Mouse (Mus musculus): ENCODE measurements at regions not wholly inside any gene's neighbourhood (a gene's known extent, or its start where the extent isn't known, plus 50 kb on each side); places are given as distances from the start of the nearest gene placed in this dataset.

- no peaks in the 10 kb centered on the region for H3K9me3 ChIP-seq
- H3K4me1 ChIP-seq, result peaks cover 10% of the 10 kb centered on the region
- H3K4me3 ChIP-seq, result no peak overlapping the region
- H3K9ac ChIP-seq (replicated peaks), result no peak overlapping the region
- H3K27me3 ChIP-seq, result no peaks in the 10 kb centered on the region
- H3K27ac ChIP-seq (replicated peaks), result peak overlapping the region; percentile 36; the same call in 1 of the 2 replicates
- no peak overlapping the region for H3K4me2 ChIP-seq (replicated peaks)
- WGBS, result 62% methylated on average over 12 of the region's 12 CpGs
- ATAC-seq (ENCODE audit: low FRiP score, low read depth), result peak; percentile 54; the same call in 1 of the 2 replicates
- no peaks in the 10 kb centered on the region for H3K36me3 ChIP-seq
These were observed 182.8 kb upstream of the Id4 start for GRCm38 (mm10) chr13:48078214-48078613.

DNA sequence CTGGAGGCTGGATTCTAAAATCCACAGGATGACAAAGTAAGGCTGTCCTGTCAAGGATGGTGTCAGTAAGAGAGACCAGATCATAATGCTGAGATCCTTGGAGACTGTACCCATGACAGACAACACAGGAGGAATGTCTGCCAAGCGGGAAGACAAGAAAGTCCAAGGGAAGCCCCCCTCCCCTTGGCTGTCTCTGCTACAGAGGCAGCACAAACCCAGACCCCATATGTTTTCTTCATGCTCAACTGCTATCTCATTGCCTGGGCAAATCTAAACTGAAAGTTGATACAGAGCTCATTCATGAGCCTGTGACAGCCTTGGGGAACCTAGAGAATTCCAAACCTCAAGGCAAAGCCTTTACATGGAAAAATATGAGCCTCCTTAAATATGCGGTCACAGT is 177.7 kb upstream of the Id4 start:
- H3K9me3 ChIP-seq, result no peaks in the 10 kb centered on the region
- 85% methylated on average over 2 of the region's 2 CpGs for WGBS
- H3K4me3 ChIP-seq, result no peak overlapping the region
- no peak overlapping the region for H3K4me2 ChIP-seq (replicated peaks)
- H3K27me3 ChIP-seq, result no peaks in the 10 kb centered on the region
- no peak overlapping the region for H3K27ac ChIP-seq (replicated peaks)
- no peak for ATAC-seq (ENCODE audit: low FRiP score, low read depth)
- H3K4me1 ChIP-seq, result 0 out of 2 replicates have a peak, but pooled peaks cover 2% of the 10 kb centered on the region
- no peak overlapping the region for H3K9ac ChIP-seq (replicated peaks)
- H3K36me3 ChIP-seq, result no peaks in the 10 kb centered on the region

DNA sequence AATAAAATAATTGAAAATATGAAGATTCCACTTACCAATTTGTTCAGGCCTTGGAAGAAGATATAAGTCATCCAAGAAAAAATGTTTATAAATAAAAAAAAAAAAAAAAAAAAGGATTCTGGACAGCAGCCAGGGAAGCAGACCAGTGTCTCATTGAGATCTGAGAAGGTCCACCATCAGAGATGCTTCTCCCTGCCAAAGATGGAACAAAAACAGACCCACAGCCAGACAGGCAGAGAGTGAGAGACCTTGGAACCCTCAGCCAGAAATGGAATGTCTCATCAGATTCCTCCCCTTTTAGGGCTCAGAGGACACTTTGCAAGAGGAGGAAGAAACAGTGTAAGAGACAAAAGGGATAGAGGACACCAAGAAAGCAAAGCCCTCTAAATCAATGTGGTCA is 177.2 kb upstream of the Id4 start:
- no peaks in the 10 kb centered on the region for H3K9me3 ChIP-seq
- no peak for ATAC-seq (ENCODE audit: low FRiP score, low read depth)
- no peaks in the 10 kb centered on the region for H3K36me3 ChIP-seq

GRCm38 (mm10) chr13:48094275-48095035 is 166.6 kb upstream of the Id4 start:
- Histone ChIP-seq H3K27me3 (peaks cover 8% of the 10 kb centered on the region; the same call in 1 of the 2 replicates), H3K9me3 (no peaks in the 10 kb centered on the region), H3K4me3 (no peak overlapping the region), H3K4me1 (peaks cover 8% of the 10 kb centered on the region; the same call in 1 of the 2 replicates), H3K4me2 (replicated peaks) (no peak overlapping the region), H3K27ac (replicated peaks) (no peak overlapping the region), H3K9ac (replicated peaks) (no peak overlapping the region), H3K36me3 (no peaks in the 10 kb centered on the region)
- no peak for ATAC-seq (ENCODE audit: low FRiP score, low read depth)
- WGBS, result 44% methylated on average over 16 of the region's 16 CpGs

More for the DNA sequence above, 177.2 kb upstream of the Id4 start:
- Histone ChIP-seq H3K4me1 (no peaks in the 10 kb centered on the region), H3K4me3 (no peak overlapping the region), H3K9ac (replicated peaks) (no peak overlapping the region), H3K4me2 (replicated peaks) (no peak overlapping the region), H3K27ac (replicated peaks) (no peak overlapping the region), H3K27me3 (no peaks in the 10 kb centered on the region)

GRCm38 (mm10) chr13:48102156-48102555 is 158.9 kb upstream of the Id4 start:
- Histone ChIP-seq H3K4me3 (no peak overlapping the region), H3K9me3 (no peaks in the 10 kb centered on the region), H3K9ac (replicated peaks) (no peak overlapping the region), H3K4me2 (replicated peaks) (no peak overlapping the region), H3K4me1 (peaks cover 39% of the 10 kb centered on the region), H3K27ac (replicated peaks) (0 out of 2 replicates have a peak overlapping the region, but pooled peaks have one; percentile 35), H3K27me3 (peaks cover 20% of the 10 kb centered on the region), H3K36me3 (no peaks in the 10 kb centered on the region)
- ATAC-seq (ENCODE audit: low FRiP score, low read depth), result no peak
- WGBS, result 73% methylated on average over 8 of the region's 8 CpGs

- H3K4me2 ChIP-seq (replicated peaks), result no peak overlapping the region
- no peak overlapping the region for H3K9ac ChIP-seq (replicated peaks)
- 0 out of 2 replicates have a peak overlapping the region, but pooled peaks have one; percentile 35 for H3K27ac ChIP-seq (replicated peaks)
- H3K27me3 ChIP-seq, result peaks cover 18% of the 10 kb centered on the region
- no peaks in the 10 kb centered on the region for H3K9me3 ChIP-seq
- no peak for ATAC-seq (ENCODE audit: low FRiP score, low read depth)
- no peak overlapping the region for H3K4me3 ChIP-seq
- H3K4me1 ChIP-seq, result peaks cover 38% of the 10 kb centered on the region
- H3K36me3 ChIP-seq, result no peaks in the 10 kb centered on the region
- WGBS, result 52% methylated on average over 7 of the region's 7 CpGs
These were observed 158.5 kb upstream of the Id4 start for GRCm38 (mm10) chr13:48102576-48102975.

- H3K27ac ChIP-seq (replicated peaks), result no peak overlapping the region
- no peak overlapping the region for H3K9ac ChIP-seq (replicated peaks)
- WGBS, result 82% methylated on average over 6 of the region's 6 CpGs
- peaks cover 12% of the 10 kb centered on the region for H3K27me3 ChIP-seq
- H3K9me3 ChIP-seq, result no peaks in the 10 kb centered on the region
- H3K4me1 ChIP-seq, result peaks cover 33% of the 10 kb centered on the region
- no peak overlapping the region for H3K4me3 ChIP-seq
- H3K36me3 ChIP-seq, result no peaks in the 10 kb centered on the region
- no peak for ATAC-seq (ENCODE audit: low FRiP score, low read depth)
- no peak overlapping the region for H3K4me2 ChIP-seq (replicated peaks)
These were observed 156.3 kb upstream of the Id4 start for GRCm38 (mm10) chr13:48104766-48105165.

GRCm38 (mm10) chr13:48106946-48107345 is 154.1 kb upstream of the Id4 start:
- H3K4me1 ChIP-seq, result peaks cover 33% of the 10 kb centered on the region
- no peaks in the 10 kb centered on the region for H3K9me3 ChIP-seq
- H3K4me2 ChIP-seq (replicated peaks), result no peak overlapping the region
- no peaks in the 10 kb centered on the region for H3K36me3 ChIP-seq
- H3K9ac ChIP-seq (replicated peaks), result no peak overlapping the region
- H3K27ac ChIP-seq (replicated peaks), result no peak overlapping the region
- 46% methylated on average over 5 of the region's 5 CpGs for WGBS
- ATAC-seq (ENCODE audit: low FRiP score, low read depth), result no peak
- H3K27me3 ChIP-seq, result peaks cover 15% of the 10 kb centered on the region
- H3K4me3 ChIP-seq, result no peak overlapping the region

DNA sequence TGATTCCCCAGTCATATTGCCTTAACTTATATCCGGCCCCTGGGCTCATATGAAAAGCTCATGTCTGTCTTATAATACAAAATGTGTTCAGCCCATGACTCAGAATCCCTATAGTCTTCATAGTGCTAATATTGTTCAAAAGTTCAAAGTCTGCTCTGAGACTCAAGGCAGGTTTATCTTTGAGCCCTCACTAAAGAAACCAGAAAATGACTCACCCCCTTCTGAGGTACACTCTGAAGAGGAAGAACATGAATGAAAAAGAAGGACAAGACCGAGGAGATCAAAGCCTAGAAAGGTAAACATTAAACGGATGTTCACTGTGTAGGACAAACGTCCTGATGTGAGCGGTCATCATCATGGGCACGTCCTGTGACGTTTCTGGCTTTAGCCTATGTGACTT is 145.1 kb upstream of the Id4 start:
- no peaks in the 10 kb centered on the region; the same call in 1 of the 2 replicates for H3K9me3 ChIP-seq
- H3K27me3 ChIP-seq, result no peaks in the 10 kb centered on the region
- no peaks in the 10 kb centered on the region for H3K36me3 ChIP-seq
- ATAC-seq (ENCODE audit: low FRiP score, low read depth), result no peak
- no peaks in the 10 kb centered on the region for H3K4me1 ChIP-seq
- no peak overlapping the region for H3K4me2 ChIP-seq (replicated peaks)
- no peak overlapping the region for H3K9ac ChIP-seq (replicated peaks)
- no peak overlapping the region for H3K4me3 ChIP-seq
- H3K27ac ChIP-seq (replicated peaks), result no peak overlapping the region
- 88% methylated on average over 7 of the region's 7 CpGs for WGBS

DNA sequence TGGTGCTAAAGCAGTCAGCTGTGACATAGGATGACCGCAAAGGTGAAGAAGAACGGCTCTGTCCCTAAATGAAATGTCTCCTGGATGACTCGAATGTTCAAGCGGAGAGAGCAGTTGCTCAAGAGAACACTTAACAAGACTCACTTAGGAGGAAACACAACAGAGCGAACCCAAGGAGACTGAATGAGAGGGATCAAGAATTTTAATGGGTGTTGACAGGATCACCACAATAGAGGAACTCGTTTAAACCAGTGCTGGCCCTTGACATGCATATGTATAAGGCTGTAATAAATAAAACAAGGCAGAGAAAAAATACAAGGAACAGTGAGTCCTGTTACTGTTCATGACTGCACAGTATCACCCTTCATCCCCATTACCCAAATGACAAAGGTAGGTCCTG is 134.4 kb upstream of the Id4 start:
- Histone ChIP-seq H3K27me3 (no peaks in the 10 kb centered on the region), H3K4me3 (no peak overlapping the region), H3K4me2 (replicated peaks) (no peak overlapping the region), H3K9ac (replicated peaks) (no peak overlapping the region), H3K36me3 (no peaks in the 10 kb centered on the region), H3K27ac (replicated peaks) (no peak overlapping the region), H3K4me1 (peaks cover 37% of the 10 kb centered on the region), H3K9me3 (no peaks in the 10 kb centered on the region)
- WGBS, result 55% methylated on average over 6 of the region's 6 CpGs
- ATAC-seq (ENCODE audit: low FRiP score, low read depth), result no peak

DNA sequence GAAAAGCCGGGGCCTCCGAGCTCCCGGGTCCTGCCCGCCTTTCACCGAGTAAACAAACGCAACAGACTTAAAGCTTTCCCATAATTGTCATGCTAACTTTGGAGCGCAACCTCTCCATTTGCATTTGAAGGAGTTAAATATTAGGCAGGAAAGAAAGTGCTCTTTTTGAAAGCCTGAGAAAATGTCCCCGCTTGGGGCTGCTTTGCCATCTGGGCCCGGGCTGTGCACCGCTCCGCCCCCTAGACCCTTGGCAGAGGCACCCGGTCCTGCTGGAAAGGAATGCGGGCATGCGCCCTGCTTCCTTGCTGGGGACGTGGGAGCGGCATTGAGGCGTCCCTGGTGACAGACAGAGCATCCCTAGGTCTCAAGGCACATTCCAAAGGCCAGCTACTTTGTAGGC is 130.3 kb upstream of the Id4 start:
- Histone ChIP-seq H3K36me3 (no peaks in the 10 kb centered on the region), H3K27ac (replicated peaks) (peak overlapping the region; percentile 82), H3K4me1 (peaks cover 42% of the 10 kb centered on the region), H3K9me3 (no peaks in the 10 kb centered on the region), H3K27me3 (no peaks in the 10 kb centered on the region), H3K4me2 (replicated peaks) (peak overlapping the region; percentile 41), H3K9ac (replicated peaks) (no peak overlapping the region), H3K4me3 (peak overlapping the region; percentile 1; the same call in 1 of the 2 replicates)
- under 1% methylated on average over 17 of the region's 17 CpGs for WGBS
- peak; percentile 90 for ATAC-seq (ENCODE audit: low FRiP score, low read depth)

DNA sequence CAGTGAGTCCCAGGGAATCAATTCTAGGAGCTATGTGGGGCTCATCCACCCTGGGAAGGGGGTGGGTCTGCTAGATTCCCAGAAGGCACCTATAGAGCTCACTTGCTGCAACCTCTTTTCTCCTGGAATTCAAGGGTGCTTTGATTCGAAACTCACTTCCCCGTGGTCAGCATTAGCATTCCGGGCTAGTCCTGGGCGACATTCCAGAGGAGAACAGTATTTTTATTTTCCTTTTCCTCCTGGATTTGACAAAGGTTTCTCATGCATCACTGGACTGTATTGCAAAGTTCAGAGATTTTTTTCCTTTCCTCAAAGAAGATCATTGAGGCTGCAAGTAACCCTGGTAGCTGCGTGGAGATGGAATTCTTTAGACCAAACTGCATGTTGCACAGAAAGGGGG is 129.3 kb upstream of the Id4 start:
- no peak for ATAC-seq (ENCODE audit: low FRiP score, low read depth)

More for the DNA sequence above, 129.3 kb upstream of the Id4 start:
- no peaks in the 10 kb centered on the region for H3K9me3 ChIP-seq
- peaks cover 37% of the 10 kb centered on the region for H3K4me1 ChIP-seq
- H3K27me3 ChIP-seq, result no peaks in the 10 kb centered on the region
- H3K27ac ChIP-seq (replicated peaks), result peak overlapping the region; percentile 82
- H3K9ac ChIP-seq (replicated peaks), result no peak overlapping the region
- 8% methylated on average over 5 of the region's 5 CpGs for WGBS
- H3K36me3 ChIP-seq, result no peaks in the 10 kb centered on the region
- no peak overlapping the region for H3K4me2 ChIP-seq (replicated peaks)
- H3K4me3 ChIP-seq, result no peak overlapping the region

Data from midbrain, embryonic 12.5 days (tissue).